Mouse (Mus musculus): ENCODE data around the gene Eif4ebp2. TPM values are rescaled to one million over a fixed set of nuclear protein-coding genes. Genes with fewer than 3 reads are reported as not detected.

The Eif4ebp2 gene
- total RNA-seq (2014; fragmentation: Nextera tagmentation) (170 and 205 TPM in 2 replicates), total RNA-seq (2017) (11.5 and 16.3 TPM in 2 replicates)

- ATAC-seq (replicated peaks; ENCODE audit: low FRiP score, low TSS enrichment, poor library complexity, severe bottlenecking) = peak; percentile 97
Observed at GRCm38 (mm10) chr10:61452645-61453044, at the start of gene Eif4ebp2. Gene Eif4ebp2, minus strand, starts transcription at chr10:61452661.

GRCm38 (mm10) chr10:61500756-61501155 lies 48.3 kb upstream of the Eif4ebp2 start:
- no peak for ATAC-seq (replicated peaks; ENCODE audit: low FRiP score, low TSS enrichment, poor library complexity, severe bottlenecking)

GRCm38 (mm10) chr10:61499505-61500466 lies 47.3 kb upstream of the Eif4ebp2 start:
- ATAC-seq (replicated peaks; ENCODE audit: low FRiP score, low TSS enrichment, poor library complexity, severe bottlenecking) = no peak

- no peak for ATAC-seq (replicated peaks; ENCODE audit: low FRiP score, low TSS enrichment, poor library complexity, severe bottlenecking)
Observed at GRCm38 (mm10) chr10:61496231-61496630, 43.8 kb upstream of the Eif4ebp2 start.

GRCm38 (mm10) chr10:61495461-61495860 lies 43.0 kb upstream of the Eif4ebp2 start:
- ATAC-seq (replicated peaks; ENCODE audit: low FRiP score, low TSS enrichment, poor library complexity, severe bottlenecking) = no peak

- ATAC-seq (replicated peaks; ENCODE audit: low FRiP score, low TSS enrichment, poor library complexity, severe bottlenecking) = peak; percentile 83
Observed at GRCm38 (mm10) chr10:61492040-61492439, 39.6 kb upstream of the Eif4ebp2 start.

- ATAC-seq (replicated peaks; ENCODE audit: low FRiP score, low TSS enrichment, poor library complexity, severe bottlenecking) = peak; percentile 87
Observed at GRCm38 (mm10) chr10:61491573-61491972, 39.1 kb upstream of the Eif4ebp2 start.

- ATAC-seq (replicated peaks; ENCODE audit: low FRiP score, low TSS enrichment, poor library complexity, severe bottlenecking) = no peak
Observed at GRCm38 (mm10) chr10:61488522-61489110, 36.2 kb upstream of the Eif4ebp2 start.

GRCm38 (mm10) chr10:61486551-61487339 lies 34.3 kb upstream of the Eif4ebp2 start:
- ATAC-seq (replicated peaks; ENCODE audit: low FRiP score, low TSS enrichment, poor library complexity, severe bottlenecking) = no peak

- ATAC-seq (replicated peaks; ENCODE audit: low FRiP score, low TSS enrichment, poor library complexity, severe bottlenecking) = no peak
Observed at GRCm38 (mm10) chr10:61484801-61485200, 32.3 kb upstream of the Eif4ebp2 start.

- ATAC-seq (replicated peaks; ENCODE audit: low FRiP score, low TSS enrichment, poor library complexity, severe bottlenecking) = no peak
Observed at GRCm38 (mm10) chr10:61482771-61483170, 30.3 kb upstream of the Eif4ebp2 start.

- ATAC-seq (replicated peaks; ENCODE audit: low FRiP score, low TSS enrichment, poor library complexity, severe bottlenecking) = no peak
Observed at GRCm38 (mm10) chr10:61480488-61480887, 28.0 kb upstream of the Eif4ebp2 start.

GRCm38 (mm10) chr10:61479927-61480326 lies 27.5 kb upstream of the Eif4ebp2 start:
- no peak for ATAC-seq (replicated peaks; ENCODE audit: low FRiP score, low TSS enrichment, poor library complexity, severe bottlenecking)

- ATAC-seq (replicated peaks; ENCODE audit: low FRiP score, low TSS enrichment, poor library complexity, severe bottlenecking) = no peak
Observed at GRCm38 (mm10) chr10:61479461-61479860, 27.0 kb upstream of the Eif4ebp2 start.

GRCm38 (mm10) chr10:61476440-61477165 lies 24.1 kb upstream of the Eif4ebp2 start:
- ATAC-seq (replicated peaks; ENCODE audit: low FRiP score, low TSS enrichment, poor library complexity, severe bottlenecking) = no peak; the same call in 1 of the 2 replicates

GRCm38 (mm10) chr10:61475594-61476439 lies 23.4 kb upstream of the Eif4ebp2 start, which contains the start of gene Lrrc20:
Gene Lrrc20, plus strand, starts transcription at chr10:61475801.
- ATAC-seq (replicated peaks; ENCODE audit: low FRiP score, low TSS enrichment, poor library complexity, severe bottlenecking) = peak; percentile 99

GRCm38 (mm10) chr10:61474344-61474743 lies 21.9 kb upstream of the Eif4ebp2 start:
- no peak for ATAC-seq (replicated peaks; ENCODE audit: low FRiP score, low TSS enrichment, poor library complexity, severe bottlenecking)

GRCm38 (mm10) chr10:61473640-61474039 lies 21.2 kb upstream of the Eif4ebp2 start:
- no peak for ATAC-seq (replicated peaks; ENCODE audit: low FRiP score, low TSS enrichment, poor library complexity, severe bottlenecking)

Measured in megakaryocyte-erythroid progenitor cell, adult 5-6 weeks (primary cell).